23 mouse cellular contexts compared by ENCODE assay signal in the genomic region with DNA sequence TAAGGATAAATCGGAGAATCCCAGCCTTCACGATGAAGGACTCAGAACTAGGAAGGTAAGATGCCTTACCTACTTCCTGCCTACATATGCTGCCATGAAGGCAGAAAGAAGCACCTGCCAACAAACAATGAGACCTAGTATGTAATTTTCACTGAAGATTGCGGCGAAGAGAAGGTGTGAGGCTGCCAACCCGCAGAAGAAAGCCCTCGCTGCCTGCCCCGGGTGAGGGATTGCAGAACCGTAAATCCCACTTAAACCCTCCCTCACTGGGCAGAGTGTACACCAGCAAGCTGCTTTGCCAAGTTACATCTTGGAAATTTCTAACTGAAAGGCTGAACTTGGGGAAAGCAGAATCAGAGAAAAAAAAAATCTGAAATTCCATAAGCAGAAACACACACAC.
A peak's percentile ranks its signal among the peaks of the same experiment; 100 is the strongest.
DNase-seq lines count a peak whose midpoint lies in the region; ATAC-seq and TF ChIP-seq lines count a peak whose summit lies in the region.
"Had no signal": no experiment of that assay in that cellular context is flagged by ENCODE, and none has a peak within 500 bp of the region (broad histone marks: within the 10 kb centered on the region; RNA-seq: fewer than 3 reads in every experiment).

No protein-coding gene starts in this region.

- no peak for TF ChIP-seq POLR2A in brain, embryonic 14.5 days (IDR thresholded peaks at IDR 0.05; ENCODE audit: borderline replicate concordance, extremely low read depth, insufficient read depth, insufficient read length, poor library complexity, severe bottlenecking)

- 66% methylated on average over 8 of the region's 8 CpGs for WGBS in midbrain, embryonic 14.5 days
- WGBS in midbrain, embryonic 11.5 days, result 76% methylated on average over 8 of the region's 8 CpGs
- WGBS in liver, embryonic 12.5 days (ENCODE audit: insufficient replicate concordance), result 75% methylated on average over 8 of the region's 8 CpGs

- TF ChIP-seq CTCF in brain, embryonic 14.5 days (IDR thresholded peaks at IDR 0.05; ENCODE audit: borderline replicate concordance, extremely low read depth, insufficient read depth, insufficient read length), result no peak

- no peaks in the 10 kb centered on the region for H3K36me3 ChIP-seq in midbrain, embryonic 14.5 days (ENCODE audit: control insufficient read depth, insufficient read depth, low read length)
- no peaks in the 10 kb centered on the region for H3K36me3 ChIP-seq in midbrain, embryonic 11.5 days (ENCODE audit: control insufficient read depth, insufficient read depth, low read length)
- H3K36me3 ChIP-seq in liver, embryonic 12.5 days, result no peaks in the 10 kb centered on the region
- H3K36me3 ChIP-seq: G1E had no signal

- ATAC-seq in midbrain, embryonic 14.5 days (ENCODE audit: low FRiP score, low TSS enrichment), result no peak
- no peak for ATAC-seq in midbrain, embryonic 11.5 days (ENCODE audit: low FRiP score)
- no peak for ATAC-seq in liver, embryonic 12.5 days
- ATAC-seq: activated CD4-positive, CD25-positive, alpha-beta regulatory T cell, adult 4 months; CD4-positive, CD25-positive, alpha-beta regulatory T cell, adult 4 months; Patski had no signal

- peaks cover 6% of the 10 kb centered on the region; the same call in 1 of the 2 replicates for H3K4me1 ChIP-seq in midbrain, embryonic 14.5 days (ENCODE audit: control insufficient read depth, insufficient read depth, low read length)
- no peaks in the 10 kb centered on the region; the same call in 1 of the 2 replicates for H3K4me1 ChIP-seq in midbrain, embryonic 11.5 days (ENCODE audit: control insufficient read depth, insufficient read depth, low read length)
- no peaks in the 10 kb centered on the region for H3K4me1 ChIP-seq in liver, embryonic 12.5 days

- peak; percentile 7 for DNase-seq in midbrain, embryonic 14.5 days
- no peak for DNase-seq in midbrain, embryonic 11.5 days (ENCODE audit: low spot score, missing footprints)
- peak; percentile 26 for DNase-seq in brain, embryonic 14.5 days (ENCODE audit: low read depth)
- peak; percentile 81 for DNase-seq in fat pad, adult 2 months (ENCODE audit: extremely low read depth, low read depth, low spot score)
- DNase-seq in gonadal fat pad, adult 2 months (ENCODE audit: low read depth), result peak; percentile 51
- no peak for DNase-seq in urinary bladder, postnatal 36 days (ENCODE audit: low spot score in 2 of 2)
- no peak for DNase-seq in gastrocnemius, postnatal 14 days
- DNase-seq: adrenal gland, adult 2 months; adrenal gland, adult 8-10 months; adrenal gland, postnatal 10 days; adrenal gland, postnatal 14 days; adrenal gland, postnatal 25 days; adrenal gland, postnatal 36 days; B cell, adult 2 months; cerebellum, adult 11 months; cerebellum, adult 11-12 months; cerebellum, adult 18-20 months had no signal

- no peak overlapping the region for H3K4me3 ChIP-seq in midbrain, embryonic 14.5 days (replicated peaks; ENCODE audit: low read depth, low read length)
- H3K4me3 ChIP-seq in midbrain, embryonic 11.5 days (ENCODE audit: low read depth, low read length), result no peak overlapping the region
- no peak overlapping the region for H3K4me3 ChIP-seq in liver, embryonic 12.5 days

- H3K9me3 ChIP-seq in midbrain, embryonic 14.5 days (ENCODE audit: control insufficient read depth, low read length), result no peaks in the 10 kb centered on the region
- H3K9me3 ChIP-seq in midbrain, embryonic 11.5 days (ENCODE audit: control insufficient read depth, low read length), result no peaks in the 10 kb centered on the region
- no peaks in the 10 kb centered on the region for H3K9me3 ChIP-seq in liver, embryonic 12.5 days (replicated peaks)
- H3K9me3 ChIP-seq: G1E had no signal

- intact Hi-C loops in gastrocnemius, postnatal 14 days (cut with DNase I; ENCODE audit: low total_unique reads), result no loop called here

- no peak overlapping the region for H3K4me2 ChIP-seq in midbrain, embryonic 14.5 days (ENCODE audit: low read length)
- H3K4me2 ChIP-seq in midbrain, embryonic 11.5 days, result no peak overlapping the region
- H3K4me2 ChIP-seq in liver, embryonic 12.5 days, result no peak overlapping the region

- no peaks in the 10 kb centered on the region for H3K27me3 ChIP-seq in midbrain, embryonic 14.5 days (ENCODE audit: control insufficient read depth, insufficient read depth, low read length)
- H3K27me3 ChIP-seq in midbrain, embryonic 11.5 days (ENCODE audit: control insufficient read depth, insufficient read depth, low read length), result no peaks in the 10 kb centered on the region
- no peaks in the 10 kb centered on the region for H3K27me3 ChIP-seq in liver, embryonic 12.5 days (replicated peaks)
- H3K27me3 ChIP-seq: CH12.LX, Patski had no signal

- no peak overlapping the region for H3K9ac ChIP-seq in midbrain, embryonic 14.5 days (replicated peaks; ENCODE audit: low read length)
- H3K9ac ChIP-seq in midbrain, embryonic 11.5 days (ENCODE audit: low read length), result no peak overlapping the region
- no peak overlapping the region for H3K9ac ChIP-seq in liver, embryonic 12.5 days

- no peak overlapping the region for H3K27ac ChIP-seq in midbrain, embryonic 14.5 days (replicated peaks; ENCODE audit: low read depth, low read length)
- no peak overlapping the region for H3K27ac ChIP-seq in midbrain, embryonic 11.5 days (ENCODE audit: low read depth, low read length)
- H3K27ac ChIP-seq in liver, embryonic 12.5 days, result no peak overlapping the region

Comparison
In these comparisons a context has a peak if more than half of its experiments do, and no peak if none do; other contexts are left out.
1. DNase-seq: peak in midbrain, embryonic 14.5 days (single experiment), brain, embryonic 14.5 days (single experiment), fat pad, adult 2 months (single experiment) and gonadal fat pad, adult 2 months (single experiment); none in midbrain, embryonic 11.5 days (single experiment), urinary bladder, postnatal 36 days (0 of 2) and gastrocnemius, postnatal 14 days (single experiment).